Mouse (Mus musculus) lung, adult 2 months (tissue): ENCODE results near the gene Aox2. TPM values are rescaled to one million over a fixed set of nuclear protein-coding genes. Genes with fewer than 3 reads are reported as not detected.

ENCODE experiments used
- DNase-seq: peaks from one replicate; pipeline ENCODE4 v3.0.0; 2022
- H3K4me1 ChIP-seq: fragments of 200-500 bp; 2 replicates; pipeline ENCODE4 v1.6.1; 2011; ENCODE audit warnings: low read length; ENCODE audit not compliant: control insufficient read depth, insufficient read depth
- H3K4me3 ChIP-seq: fragments of 200-500 bp; replicated peaks from 2 replicates; pipeline ENCODE3; 2011; ENCODE audit warnings: low read depth, mild to moderate bottlenecking, control low read depth, low read length; ENCODE audit errors: extremely low read depth
- CTCF ChIP-seq: fragments of 200-500 bp; IDR thresholded peaks from 2 replicates; pipeline ENCODE4 v1.5.1; 2011; ENCODE audit warnings: mild to moderate bottlenecking, low read length, control low read depth; ENCODE audit not compliant: insufficient read depth
- POLR2A ChIP-seq: fragments of 200-500 bp; IDR thresholded peaks from 2 replicates; pipeline ENCODE4 v1.6.1; 2011; ENCODE audit warnings: low read depth, mild to moderate bottlenecking, control low read depth, low read length, borderline replicate concordance; ENCODE audit errors: extremely low read depth
- WGBS: fragments of 180-500 bp; shearing (Covaris S2); methylation state at CpG from one replicate; pipeline ENCODE4 v1.1.7; 2018; 5-methylcytosine and 5-hydroxymethylcytosine counted together
- polyA plus RNA-seq: library from polyadenylated mRNA; depleted of rRNA; stranded (reverse); fragments of >200 nt; gene quantifications from 2 replicates; pipeline ENCODE4 v1.2.3, GENCODE M21; 2012

Gene Aox2
- polyA plus RNA-seq, 1 experiment: not detected

DNA sequence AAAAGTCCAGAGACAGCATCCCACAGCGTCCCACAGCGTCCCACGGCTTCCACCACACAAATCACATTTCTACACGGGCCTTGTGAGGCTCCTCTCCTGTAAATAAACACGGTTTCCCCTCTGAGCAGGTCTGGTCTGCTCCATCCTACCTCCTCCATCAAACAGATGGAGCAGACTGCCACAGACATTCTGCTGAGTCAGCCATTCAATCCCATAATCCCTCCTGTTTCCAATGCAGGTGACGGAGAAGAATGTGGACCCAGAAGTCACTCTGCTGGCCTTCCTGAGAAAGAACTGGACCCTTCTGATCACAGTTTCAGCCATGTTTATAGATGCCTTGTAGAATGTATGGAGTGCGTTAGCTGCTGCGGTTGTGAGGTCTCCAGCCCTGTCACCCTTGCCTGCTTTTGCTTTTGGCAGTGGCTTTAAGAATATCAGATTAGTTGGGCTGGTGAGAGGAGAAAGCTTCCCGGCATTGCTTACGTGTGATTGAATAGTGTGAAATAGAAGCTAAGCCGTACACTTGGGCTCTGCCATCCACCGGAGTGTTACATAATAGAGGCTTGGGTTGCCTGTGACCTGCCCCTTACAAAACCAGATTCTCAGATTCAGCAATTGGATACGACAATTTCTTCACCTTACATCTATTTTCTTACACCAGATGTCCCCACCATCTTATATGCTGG lies 3.0 kb downstream of the Aox2 start:
- DNase-seq: no peak
- TF ChIP-seq CTCF: no peak
- TF ChIP-seq POLR2A: no peak
- H3K4me3 ChIP-seq: no peak overlapping the region
- WGBS: 72% methylated on average over 13 of the region's 13 CpGs
- no peaks in the 10 kb centered on the region for H3K4me1 ChIP-seq

DNA sequence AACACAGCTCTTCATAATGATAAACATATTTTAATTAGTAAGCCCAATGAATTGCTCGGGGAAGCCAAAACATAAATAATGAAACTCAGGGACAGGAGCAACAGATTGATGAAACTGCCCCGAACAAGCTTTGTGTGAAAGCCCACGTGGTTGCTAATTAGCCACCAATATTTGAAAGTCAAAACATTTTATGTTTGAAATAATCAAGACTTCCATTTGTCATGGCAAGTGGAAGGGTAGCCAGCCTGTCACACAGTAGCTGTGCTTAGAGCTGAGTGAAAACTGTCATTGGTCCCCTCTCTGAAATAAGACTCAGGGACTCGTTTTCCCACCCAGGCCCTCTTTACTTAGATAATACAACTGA lies 3.5 kb downstream of the Aox2 start:
- DNase-seq: no peak
- no peak overlapping the region for H3K4me3 ChIP-seq
- WGBS: 72% methylated on average over 4 of the region's 4 CpGs
- TF ChIP-seq POLR2A: no peak
- no peak for TF ChIP-seq CTCF
- H3K4me1 ChIP-seq: no peaks in the 10 kb centered on the region

GRCm38 (mm10) chr1:58284505-58284904 lies 6.4 kb downstream of the Aox2 start:
- 44% methylated on average over 7 of the region's 7 CpGs for WGBS
- Histone ChIP-seq H3K4me1 (no peaks in the 10 kb centered on the region), H3K4me3 (no peak overlapping the region)
- DNase-seq: no peak
- TF ChIP-seq CTCF: no peak
- no peak for TF ChIP-seq POLR2A

- TF ChIP-seq POLR2A: no peak
- TF ChIP-seq CTCF: no peak
- no peak for DNase-seq
- Histone ChIP-seq H3K4me3 (no peak overlapping the region), H3K4me1 (no peaks in the 10 kb centered on the region)
- WGBS: 66% methylated on average over 3 of the region's 3 CpGs
These were observed 10.0 kb downstream of the Aox2 start for GRCm38 (mm10) chr1:58288091-58288490.

- Histone ChIP-seq H3K4me3 (no peak overlapping the region), H3K4me1 (no peaks in the 10 kb centered on the region)
- no peak for DNase-seq
- TF ChIP-seq CTCF (no peak), POLR2A (no peak)
- 37% methylated on average over 16 of the region's 16 CpGs for WGBS
These were observed 11.8 kb downstream of the Aox2 start for GRCm38 (mm10) chr1:58289863-58290469.

DNA sequence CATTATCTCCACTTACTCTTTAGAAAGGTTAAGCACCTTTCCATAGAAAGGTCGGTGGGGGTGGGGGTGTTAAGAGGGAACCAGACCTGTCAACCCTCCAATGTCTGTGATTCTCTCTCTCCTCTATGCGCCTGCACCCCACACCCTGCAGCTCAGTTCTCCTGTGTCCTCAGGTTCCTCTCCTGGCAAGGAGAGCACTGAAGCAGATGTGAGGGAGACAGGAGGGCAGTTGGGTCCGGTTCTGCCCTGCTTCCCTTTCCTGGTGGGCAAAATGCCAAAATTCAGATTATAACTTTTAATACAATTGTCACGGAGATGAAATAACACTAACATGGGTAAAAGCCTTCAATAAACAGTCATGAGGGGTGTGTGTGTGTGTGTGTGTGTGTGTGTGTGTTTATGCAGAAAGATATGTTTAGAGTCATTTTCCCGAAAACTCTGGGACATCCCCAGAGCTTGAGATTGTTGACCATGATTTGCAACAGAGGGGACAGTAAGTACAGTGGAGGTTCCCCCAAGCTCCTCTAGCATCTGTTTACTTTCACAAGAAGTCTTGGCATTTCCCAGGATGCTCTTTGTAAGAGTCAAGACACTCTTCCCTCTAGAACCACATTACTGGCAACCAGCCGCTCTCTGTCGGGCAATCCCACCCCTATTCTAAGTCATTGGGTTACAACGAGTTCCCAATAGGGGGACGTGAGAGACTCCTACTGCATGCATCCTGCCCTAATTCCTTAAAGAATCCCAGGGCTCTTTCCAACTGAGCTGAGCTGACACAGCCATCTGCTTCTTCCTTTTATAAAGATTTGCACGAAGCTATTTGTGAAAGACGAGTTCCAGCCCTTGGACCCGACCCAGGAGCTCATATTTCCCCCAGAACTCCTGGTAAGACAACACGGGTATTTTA lies 13.5 kb downstream of the Aox2 start:
- 39% methylated on average over 13 of the region's 13 CpGs for WGBS
- Histone ChIP-seq H3K4me3 (no peak overlapping the region), H3K4me1 (no peaks in the 10 kb centered on the region)
- no peak for TF ChIP-seq CTCF
- no peak for DNase-seq

- WGBS: 72% methylated on average over 5 of the region's 5 CpGs
- no peak for DNase-seq
- no peak for TF ChIP-seq CTCF
- TF ChIP-seq POLR2A: no peak
- H3K4me1 ChIP-seq: no peaks in the 10 kb centered on the region
- no peak overlapping the region for H3K4me3 ChIP-seq
These were observed 16.6 kb downstream of the Aox2 start for GRCm38 (mm10) chr1:58294730-58295129.

GRCm38 (mm10) chr1:58296278-58296677 lies 18.2 kb downstream of the Aox2 start:
- Histone ChIP-seq H3K4me1 (no peaks in the 10 kb centered on the region), H3K4me3 (no peak overlapping the region)
- peak; percentile 50 for DNase-seq
- 7% methylated on average over 7 of the region's 7 CpGs for WGBS
- TF ChIP-seq CTCF (peak; percentile 94), POLR2A (no peak)

GRCm38 (mm10) chr1:58296821-58297220 lies 18.7 kb downstream of the Aox2 start:
- 61% methylated on average over 4 of the region's 4 CpGs for WGBS

More at GRCm38 (mm10) chr1:58296821-58297220, 18.7 kb downstream of the Aox2 start:
- no peak for TF ChIP-seq CTCF
- TF ChIP-seq POLR2A: no peak
- no peaks in the 10 kb centered on the region for H3K4me1 ChIP-seq
- no peak for DNase-seq
- no peak overlapping the region for H3K4me3 ChIP-seq
